In genomic region chr2:75062189-75062510, GRCm38 (mm10) we compare ENCODE assay signal across 14 mouse cellular contexts.
DNase-seq lines count a peak whose midpoint lies in the region; ATAC-seq and TF ChIP-seq lines count a peak whose summit lies in the region.
"Had no signal": no experiment of that assay in that cellular context is flagged by ENCODE, and none has a peak within 500 bp of the region (broad histone marks: within the 10 kb centered on the region; RNA-seq: fewer than 3 reads in every experiment).

No protein-coding gene starts in this region.

- no peaks in the 10 kb centered on the region; the same call in 1 of the 2 replicates for H3K27me3 ChIP-seq in heart, adult 2 months (ENCODE audit: control insufficient read depth, insufficient read depth, low read length)
- no peaks in the 10 kb centered on the region for H3K27me3 ChIP-seq in midbrain, embryonic 14.5 days (ENCODE audit: control insufficient read depth, insufficient read depth, low read length)
- H3K27me3 ChIP-seq in intestine, postnatal 0 days (replicated peaks; ENCODE audit: control insufficient read depth, insufficient read depth, low read length) = peaks cover 14% of the 10 kb centered on the region; the same call in 1 of the 2 replicates

- H3K9ac ChIP-seq in heart, adult 2 months (ENCODE audit: low read depth, low read length) = no peak overlapping the region
- H3K9ac ChIP-seq in midbrain, embryonic 14.5 days (replicated peaks; ENCODE audit: low read length) = no peak overlapping the region
- no peak overlapping the region for H3K9ac ChIP-seq in intestine, postnatal 0 days (ENCODE audit: low read depth, low read length)
- H3K9ac ChIP-seq: limb, embryonic 15.5 days; lung, embryonic 15.5 days had no signal

- H3K9me3 ChIP-seq in midbrain, embryonic 14.5 days (ENCODE audit: control insufficient read depth, low read length) = no peaks in the 10 kb centered on the region
- H3K9me3 ChIP-seq in intestine, postnatal 0 days (ENCODE audit: control insufficient read depth) = no peaks in the 10 kb centered on the region
- H3K9me3 ChIP-seq: limb, embryonic 15.5 days; lung, embryonic 15.5 days had no signal

- H3K4me1 ChIP-seq in heart, adult 2 months (ENCODE audit: control insufficient read depth, insufficient read depth, low read length) = no peaks in the 10 kb centered on the region
- H3K4me1 ChIP-seq in midbrain, embryonic 14.5 days (ENCODE audit: control insufficient read depth, insufficient read depth, low read length) = peaks cover 12% of the 10 kb centered on the region; the same call in 1 of the 2 replicates
- H3K4me1 ChIP-seq in intestine, postnatal 0 days (replicated peaks; ENCODE audit: control insufficient read depth, insufficient read depth, low read length) = 0 out of 2 replicates have a peak, but pooled peaks cover 2% of the 10 kb centered on the region

- no peaks in the 10 kb centered on the region for H3K36me3 ChIP-seq in heart, adult 2 months (ENCODE audit: control insufficient read depth, insufficient read depth, low read length)
- H3K36me3 ChIP-seq in midbrain, embryonic 14.5 days (ENCODE audit: control insufficient read depth, insufficient read depth, low read length) = no peaks in the 10 kb centered on the region
- H3K36me3 ChIP-seq in intestine, postnatal 0 days (ENCODE audit: control insufficient read depth, insufficient read depth) = no peaks in the 10 kb centered on the region
- H3K36me3 ChIP-seq: limb, embryonic 15.5 days; lung, embryonic 15.5 days had no signal

- no peak overlapping the region for H3K27ac ChIP-seq in heart, adult 2 months
- H3K27ac ChIP-seq in midbrain, embryonic 14.5 days (replicated peaks; ENCODE audit: low read depth, low read length) = peak overlapping the region; percentile 71; the same call in 1 of the 2 replicates
- no peak overlapping the region for H3K27ac ChIP-seq in intestine, postnatal 0 days (ENCODE audit: low read depth, low read length)
- H3K27ac ChIP-seq: left cerebral cortex, adult 2 months; limb, embryonic 15.5 days; lung, embryonic 15.5 days had no signal

- TF ChIP-seq POLR2A in heart, adult 2 months (IDR thresholded peaks at IDR 0.05; ENCODE audit: insufficient read depth, low read depth, low read length) = no peak
- TF ChIP-seq POLR2A in brain, embryonic 14.5 days (IDR thresholded peaks at IDR 0.05; ENCODE audit: borderline replicate concordance, extremely low read depth, insufficient read depth, insufficient read length, poor library complexity, severe bottlenecking) = no peak

- ATAC-seq in midbrain, embryonic 14.5 days (ENCODE audit: low FRiP score, low TSS enrichment) = no peak
- ATAC-seq in erythroid progenitor cell, adult 5-6 weeks (replicated peaks; ENCODE audit: low FRiP score, poor library complexity, severe bottlenecking) = no peak
- no peak for ATAC-seq in intestine, postnatal 0 days

- TF ChIP-seq CTCF in heart, adult 2 months (IDR thresholded peaks at IDR 0.05) = 0 out of 2 replicates have a peak, but pooled peaks have one; percentile 0
- no peak for TF ChIP-seq CTCF in brain, embryonic 14.5 days (IDR thresholded peaks at IDR 0.05; ENCODE audit: borderline replicate concordance, extremely low read depth, insufficient read depth, insufficient read length)
- TF ChIP-seq CTCF in intestine, postnatal 0 days (IDR thresholded peaks at IDR 0.05; ENCODE audit: low read depth) = no peak

- H3K79me2 ChIP-seq in heart, adult 2 months (replicated peaks; ENCODE audit: control insufficient read depth, insufficient read depth, low read length) = no peaks in the 10 kb centered on the region

- no peak overlapping the region for H3K4me2 ChIP-seq in midbrain, embryonic 14.5 days (ENCODE audit: low read length)
- H3K4me2 ChIP-seq in intestine, postnatal 0 days (replicated peaks; ENCODE audit: low read depth) = no peak overlapping the region
- H3K4me2 ChIP-seq: limb, embryonic 15.5 days; lung, embryonic 15.5 days had no signal

- intact Hi-C loops in heart, adult 2 months (cut with DNase I) = no loop called here
- intact Hi-C loops in heart, postnatal 36 days (cut with DNase I) = no loop called here

- H3K4me3 ChIP-seq in heart, adult 2 months = no peak overlapping the region
- H3K4me3 ChIP-seq in midbrain, embryonic 14.5 days (replicated peaks; ENCODE audit: low read depth, low read length) = no peak overlapping the region
- no peak overlapping the region for H3K4me3 ChIP-seq in intestine, postnatal 0 days (ENCODE audit: low read depth, low read length)
- H3K4me3 ChIP-seq: left cerebral cortex, adult 2 months; limb, embryonic 15.5 days; lung, embryonic 15.5 days had no signal

- TF ChIP-seq EP300 in heart, adult 2 months (IDR thresholded peaks at IDR 0.05; ENCODE audit: insufficient read depth, low read depth, low read length) = no peak

- WGBS in heart, adult 2 months = 83% methylated on average over 7 of the region's 7 CpGs
- WGBS in midbrain, embryonic 14.5 days = 85% methylated on average over 7 of the region's 7 CpGs
- 64% methylated on average over 7 of the region's 7 CpGs for WGBS in intestine, postnatal 0 days

- DNase-seq in heart, adult 2 months = no peak
- DNase-seq in heart, postnatal 36 days = no peak
- DNase-seq in brain, embryonic 14.5 days (ENCODE audit: low read depth) = peak; percentile 8
- peak; percentile 25 to 27 for DNase-seq in cerebellum, postnatal 25 days
- no peak for DNase-seq in midbrain, embryonic 14.5 days
- DNase-seq in adrenal gland, adult 8-10 months = no peak
- DNase-seq: heart, postnatal 10 days; kidney, adult 11 months; right cerebral cortex, adult 18-20 months had no signal

Comparison
In these comparisons a context has a peak if more than half of its experiments do, and no peak if none do; other contexts are left out.
1. DNase-seq: peak in brain, embryonic 14.5 days (single experiment) and cerebellum, postnatal 25 days (2 of 2); none in heart, adult 2 months (0 of 2), heart, postnatal 36 days (0 of 2), midbrain, embryonic 14.5 days (single experiment) and adrenal gland, adult 8-10 months (single experiment).